Mouse (Mus musculus) kidney, postnatal 25 days (tissue): ENCODE measurements around the gene Col4a6.

Experiments used
- DNase-seq, 2 experiments: peaks; one replicate each; pipeline ENCODE4 v3.0.0; 2021; ENCODE audit warnings: mixed read lengths in 2 of 2

The Col4a6 gene

GRCm38 (mm10) chrX:141236564-141237333 is 237.1 kb downstream of the Col4a6 start:
- peak in 1 of 2 experiments; percentile 13 for DNase-seq

- no peak for DNase-seq
Measured at GRCm38 (mm10) chrX:141228169-141228568, 245.7 kb downstream of the Col4a6 start.

DNA sequence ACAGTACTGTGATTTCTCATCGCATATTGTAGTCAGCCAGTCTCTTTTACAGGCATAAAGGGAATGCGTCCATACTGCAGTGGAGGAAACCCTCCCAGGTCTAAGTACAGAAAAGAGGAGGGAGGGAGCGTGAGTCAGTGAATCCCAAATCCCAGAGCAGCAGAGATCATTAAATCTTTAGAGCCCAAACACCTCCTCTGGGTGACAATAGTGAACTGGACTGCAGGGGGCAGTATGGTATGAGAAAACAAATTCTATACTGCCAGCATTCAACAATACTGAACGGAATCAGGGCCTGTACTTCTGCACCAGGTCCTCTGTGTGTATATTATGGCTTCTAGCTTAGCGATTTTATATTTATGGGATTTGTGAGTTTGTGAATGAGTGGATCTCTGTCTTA is 261.1 kb downstream of the Col4a6 start:
- DNase-seq, result peak in 1 of 2 experiments; percentile 45

GRCm38 (mm10) chrX:141198993-141199392 is 274.9 kb downstream of the Col4a6 start:
- no peak for DNase-seq

- no peak for DNase-seq
Measured at GRCm38 (mm10) chrX:141195036-141195435, 278.8 kb downstream of the Col4a6 start.

GRCm38 (mm10) chrX:141175353-141175752 is 298.5 kb downstream of the Col4a6 start:
- peak in 1 of 2 experiments; percentile 39 for DNase-seq

DNA sequence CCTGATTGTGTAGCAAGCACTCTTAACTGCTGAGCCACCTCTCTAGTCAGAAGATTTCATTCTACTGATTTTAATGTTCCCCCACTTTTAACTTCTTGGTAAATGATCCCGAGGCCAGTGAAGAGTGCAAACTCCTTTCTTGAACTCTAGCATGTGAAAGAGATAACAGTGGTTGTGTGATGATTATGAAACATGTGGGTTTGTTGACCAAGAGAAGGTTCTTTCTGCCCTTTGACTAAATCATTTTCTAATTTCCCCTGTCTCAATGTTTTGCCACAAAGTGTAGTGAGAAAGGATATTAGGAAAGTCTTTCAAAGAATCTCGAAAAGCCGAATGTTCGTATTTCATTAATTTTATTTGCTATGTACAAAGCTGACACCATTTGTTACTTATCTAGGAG is 308.8 kb downstream of the Col4a6 start:
- DNase-seq, result no peak

DNA sequence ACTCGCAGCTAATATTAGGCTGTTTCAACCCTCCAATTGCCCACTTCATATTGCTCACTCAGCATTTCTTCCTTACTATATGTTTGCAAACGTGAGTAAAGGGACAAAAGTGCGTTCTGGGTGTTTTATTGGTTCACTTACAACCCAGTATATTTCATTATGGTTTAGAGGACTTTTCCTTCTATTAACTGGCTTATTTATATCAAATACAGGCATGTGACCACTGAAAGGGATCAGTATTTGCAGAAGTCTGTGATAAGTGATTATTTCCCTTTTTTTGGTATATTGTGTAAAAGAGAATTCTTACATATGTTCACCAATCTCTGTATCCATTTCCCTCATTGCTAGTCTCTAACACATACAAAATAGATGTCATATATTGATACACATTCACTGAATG is 313.5 kb downstream of the Col4a6 start:
- no peak for DNase-seq

DNA sequence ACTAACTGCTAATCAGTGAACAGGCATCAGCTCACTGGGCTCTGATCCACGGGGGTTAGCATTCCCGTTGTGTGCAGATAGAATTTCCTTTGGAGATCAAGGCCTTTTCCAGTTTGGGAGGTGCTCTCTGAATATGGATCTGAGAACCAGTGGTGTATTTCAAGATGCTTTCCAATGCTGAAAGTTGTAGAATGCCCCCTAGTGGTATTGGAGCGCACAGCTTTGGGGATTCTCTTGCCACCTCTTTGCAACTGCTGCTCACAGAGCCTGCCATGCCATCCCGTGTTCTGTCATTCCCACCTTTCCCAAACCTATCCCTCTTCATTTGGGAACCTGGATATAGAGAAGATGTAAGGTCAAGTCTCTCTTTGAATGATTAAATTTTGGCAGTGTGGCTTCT is 315.7 kb downstream of the Col4a6 start:
- DNase-seq, result peak in 1 of 2 experiments; percentile 38

DNA sequence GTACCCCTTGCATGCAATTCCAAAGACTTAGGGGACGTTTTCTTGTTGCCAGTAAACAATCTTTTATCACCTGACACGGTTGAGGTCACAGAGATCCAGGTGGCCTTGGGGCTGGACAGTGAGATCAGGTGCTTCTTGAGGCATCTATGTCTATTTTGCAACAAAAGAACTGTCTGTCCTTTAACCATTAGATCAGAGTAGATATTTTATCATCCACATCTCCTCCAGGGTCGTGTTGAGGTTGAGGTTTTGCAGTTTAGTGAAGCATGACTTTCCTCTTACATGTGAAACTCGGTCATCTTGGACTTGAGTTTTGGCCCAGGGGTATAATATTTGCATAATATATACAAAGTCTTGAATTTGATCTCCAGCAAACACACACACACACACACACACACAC is 316.2 kb downstream of the Col4a6 start:
- DNase-seq, result no peak

GRCm38 (mm10) chrX:141156696-141157095 is 317.2 kb downstream of the Col4a6 start:
- no peak for DNase-seq

GRCm38 (mm10) chrX:141151182-141151581 is 322.7 kb downstream of the Col4a6 start:
- no peak for DNase-seq

GRCm38 (mm10) chrX:141150290-141150689 is 323.6 kb downstream of the Col4a6 start:
- no peak for DNase-seq

- DNase-seq, result peak; percentile 13 to 60
Measured at GRCm38 (mm10) chrX:141149705-141150104, 324.2 kb downstream of the Col4a6 start.
